Mouse (Mus musculus): ENCODE results near the gene Fam81a.

The Fam81a gene

GRCm38 (mm10) chr9:70142460-70142859 lies at the start of gene Fam81a:
Gene Fam81a (minus strand): TSS chr9:70142560.
- no peak for DNase-seq (ENCODE audit: low spot score in 2 of 2)

- DNase-seq (ENCODE audit: low spot score in 2 of 2) = no peak
These were observed 40.3 kb upstream of the Fam81a start for GRCm38 (mm10) chr9:70182639-70183038.

GRCm38 (mm10) chr9:70181719-70182118 lies 39.4 kb upstream of the Fam81a start:
- DNase-seq (ENCODE audit: low spot score in 2 of 2) = no peak

GRCm38 (mm10) chr9:70176291-70176690 lies 33.9 kb upstream of the Fam81a start:
- DNase-seq (ENCODE audit: low spot score in 2 of 2) = no peak

GRCm38 (mm10) chr9:70174896-70175295 lies 32.5 kb upstream of the Fam81a start:
- DNase-seq (ENCODE audit: low spot score in 2 of 2) = no peak

- DNase-seq (ENCODE audit: low spot score in 2 of 2) = no peak
These were observed 32.0 kb upstream of the Fam81a start for GRCm38 (mm10) chr9:70174291-70174848.

GRCm38 (mm10) chr9:70168973-70169372 lies 26.6 kb upstream of the Fam81a start:
- DNase-seq (ENCODE audit: low spot score in 2 of 2) = no peak

- DNase-seq (ENCODE audit: low spot score in 2 of 2) = no peak
These were observed 17.7 kb upstream of the Fam81a start for GRCm38 (mm10) chr9:70160071-70160470.

GRCm38 (mm10) chr9:70147618-70148017 lies 5.3 kb upstream of the Fam81a start:
- DNase-seq (ENCODE audit: low spot score in 2 of 2) = no peak

- no peak for DNase-seq (ENCODE audit: low spot score in 2 of 2)
These were observed 3.1 kb upstream of the Fam81a start for GRCm38 (mm10) chr9:70145426-70145825.

- no peak for DNase-seq (ENCODE audit: low spot score in 2 of 2)
These were observed 966 bp upstream of the Fam81a start for GRCm38 (mm10) chr9:70143326-70143725.

- no peak for DNase-seq (ENCODE audit: low spot score in 2 of 2)
These were observed 454 bp downstream of the Fam81a start for GRCm38 (mm10) chr9:70141885-70142326.

- DNase-seq (ENCODE audit: low spot score in 2 of 2) = peak; percentile 47 to 64
These were observed 1.2 kb downstream of the Fam81a start for GRCm38 (mm10) chr9:70140871-70141796.

- no peak for DNase-seq (ENCODE audit: low spot score in 2 of 2)
These were observed 2.0 kb downstream of the Fam81a start for GRCm38 (mm10) chr9:70140340-70140739.

- DNase-seq (ENCODE audit: low spot score in 2 of 2) = no peak
These were observed 3.0 kb downstream of the Fam81a start for GRCm38 (mm10) chr9:70139331-70139885.

- DNase-seq (ENCODE audit: low spot score in 2 of 2) = no peak
These were observed 3.8 kb downstream of the Fam81a start for GRCm38 (mm10) chr9:70138511-70138910.

- no peak for DNase-seq (ENCODE audit: low spot score in 2 of 2)
These were observed 4.4 kb downstream of the Fam81a start for GRCm38 (mm10) chr9:70137991-70138390.

- no peak for DNase-seq (ENCODE audit: low spot score in 2 of 2)
These were observed 7.2 kb downstream of the Fam81a start for GRCm38 (mm10) chr9:70135186-70135585.

GRCm38 (mm10) chr9:70134716-70135115 lies 7.6 kb downstream of the Fam81a start:
- DNase-seq (ENCODE audit: low spot score in 2 of 2) = no peak

GRCm38 (mm10) chr9:70134215-70134614 lies 8.1 kb downstream of the Fam81a start:
- no peak for DNase-seq (ENCODE audit: low spot score in 2 of 2)

GRCm38 (mm10) chr9:70130786-70131185 lies 11.6 kb downstream of the Fam81a start:
- DNase-seq (ENCODE audit: low spot score in 2 of 2) = no peak

- DNase-seq (ENCODE audit: low spot score in 2 of 2) = no peak
These were observed 30.5 kb downstream of the Fam81a start for GRCm38 (mm10) chr9:70111869-70112286.

GRCm38 (mm10) chr9:70110871-70111270 lies 31.5 kb downstream of the Fam81a start:
- DNase-seq (ENCODE audit: low spot score in 2 of 2) = no peak
